Mouse (Mus musculus) heart, postnatal 0 days (tissue): Measurements from ENCODE around the gene Rai1.

Experiments used
- CTCF ChIP-seq: IDR thresholded peaks from 2 replicates; pipeline ENCODE4 v1.5.1; 2016; ENCODE audit warnings: antibody characterized with exemption, control low read depth, low read depth
- EP300 ChIP-seq: IDR thresholded peaks from 2 replicates; pipeline ENCODE4 v1.6.1; 2016; ENCODE audit warnings: antibody characterized with exemption, low read depth

DNA sequence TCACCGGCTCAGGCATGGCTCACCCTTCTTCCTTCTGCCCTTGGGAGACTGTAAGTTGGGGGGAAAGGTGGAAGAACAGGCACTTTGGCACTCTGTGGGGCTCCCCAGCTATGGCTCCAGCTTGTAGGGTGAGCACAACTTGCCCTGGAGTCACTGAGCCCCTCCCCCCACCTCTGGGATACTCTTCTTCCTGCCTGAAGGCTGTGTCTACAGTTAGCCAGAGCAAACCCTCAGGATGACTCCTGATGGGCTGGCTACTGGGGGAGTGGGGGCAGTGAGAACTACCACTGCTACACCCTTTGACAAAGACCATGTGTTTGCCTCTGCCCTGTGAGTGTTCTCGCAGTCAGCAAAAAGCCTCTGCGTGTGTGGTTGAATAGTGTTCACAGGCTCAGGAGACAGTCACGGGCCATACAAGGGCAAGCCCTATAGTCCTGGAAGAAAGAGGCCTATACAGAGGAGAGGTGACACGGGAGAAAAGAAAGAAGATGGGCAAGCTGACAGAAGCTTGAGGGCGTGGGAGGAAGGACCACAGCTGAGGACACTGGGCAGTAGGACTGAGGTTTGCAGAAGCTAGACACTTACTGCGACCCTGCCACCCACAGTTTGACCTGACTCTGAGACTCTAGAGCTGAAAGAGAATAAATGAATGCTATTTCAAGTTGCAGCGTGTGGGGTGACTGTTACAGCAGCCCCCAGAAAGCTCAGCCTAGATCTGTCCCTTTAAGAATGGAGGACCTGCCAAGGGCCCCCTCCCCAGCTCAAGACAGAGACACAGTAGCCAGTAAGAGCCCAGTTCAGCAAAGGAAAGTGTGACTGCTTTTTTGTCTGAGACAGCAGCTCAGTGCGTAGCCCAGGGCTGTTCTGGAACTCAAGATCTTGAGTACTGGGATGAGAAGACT lies 9.7 kb upstream of the Rai1 start:
- TF ChIP-seq CTCF = no peak
- no peak for TF ChIP-seq EP300
